Mouse (Mus musculus): ENCODE results near the gene Gse1.

Gse1 gene

GRCm38 (mm10) chr8:120543416-120544055 lies 315.3 kb downstream of the Gse1 start:
- no peak for DNase-seq (ENCODE audit: extremely low read depth, low read depth, low spot score)

- DNase-seq (ENCODE audit: extremely low read depth, low read depth, low spot score): no peak
Observed at GRCm38 (mm10) chr8:120544155-120544554, 315.9 kb downstream of the Gse1 start.

- no peak for DNase-seq (ENCODE audit: extremely low read depth, low read depth, low spot score)
Observed at GRCm38 (mm10) chr8:120547562-120547961, 319.3 kb downstream of the Gse1 start.

- DNase-seq (ENCODE audit: extremely low read depth, low read depth, low spot score): no peak
Observed at GRCm38 (mm10) chr8:120548313-120548761, 320.1 kb downstream of the Gse1 start.

GRCm38 (mm10) chr8:120549321-120549921 lies 321.2 kb downstream of the Gse1 start:
- DNase-seq (ENCODE audit: extremely low read depth, low read depth, low spot score): no peak

GRCm38 (mm10) chr8:120549922-120550321 lies 321.7 kb downstream of the Gse1 start:
- no peak for DNase-seq (ENCODE audit: extremely low read depth, low read depth, low spot score)

GRCm38 (mm10) chr8:120550430-120550829 lies 322.2 kb downstream of the Gse1 start:
- DNase-seq (ENCODE audit: extremely low read depth, low read depth, low spot score): no peak

- DNase-seq (ENCODE audit: extremely low read depth, low read depth, low spot score): no peak
Observed at GRCm38 (mm10) chr8:120550937-120551676, 322.9 kb downstream of the Gse1 start.

- no peak for DNase-seq (ENCODE audit: extremely low read depth, low read depth, low spot score)
Observed at GRCm38 (mm10) chr8:120551677-120551980, 323.4 kb downstream of the Gse1 start.

- no peak for DNase-seq (ENCODE audit: extremely low read depth, low read depth, low spot score)
Observed at GRCm38 (mm10) chr8:120552509-120552908, 324.3 kb downstream of the Gse1 start.

- DNase-seq (ENCODE audit: extremely low read depth, low read depth, low spot score): no peak
Observed at GRCm38 (mm10) chr8:120553441-120554123, 325.3 kb downstream of the Gse1 start.

- no peak for DNase-seq (ENCODE audit: extremely low read depth, low read depth, low spot score)
Observed at GRCm38 (mm10) chr8:120554466-120555039, 326.3 kb downstream of the Gse1 start.

- no peak for DNase-seq (ENCODE audit: extremely low read depth, low read depth, low spot score)
Observed at GRCm38 (mm10) chr8:120556198-120556892, 328.1 kb downstream of the Gse1 start.

GRCm38 (mm10) chr8:120557170-120557965 lies 329.1 kb downstream of the Gse1 start:
- no peak for DNase-seq (ENCODE audit: extremely low read depth, low read depth, low spot score)

- no peak for DNase-seq (ENCODE audit: extremely low read depth, low read depth, low spot score)
Observed at GRCm38 (mm10) chr8:120558162-120558561, 329.9 kb downstream of the Gse1 start.

- no peak for DNase-seq (ENCODE audit: extremely low read depth, low read depth, low spot score)
Observed at GRCm38 (mm10) chr8:120559654-120560053, 331.4 kb downstream of the Gse1 start.

- DNase-seq (ENCODE audit: extremely low read depth, low read depth, low spot score): no peak
Observed at GRCm38 (mm10) chr8:120560535-120560934, 332.3 kb downstream of the Gse1 start.

- no peak for DNase-seq (ENCODE audit: extremely low read depth, low read depth, low spot score)
Observed at GRCm38 (mm10) chr8:120561539-120562435, 333.5 kb downstream of the Gse1 start.

Data from fat pad, adult 2 months (tissue).